Mouse (Mus musculus) thymus, adult 2 months (tissue): ENCODE results near the gene Dst.

Experiments
- CTCF ChIP-seq: fragments of 200-500 bp; IDR thresholded peaks from 2 replicates; pipeline ENCODE4 v1.5.1; 2012; ENCODE audit warnings: mild to moderate bottlenecking, control low read depth, low read length, moderate library complexity, borderline replicate concordance; ENCODE audit not compliant: control insufficient read depth, poor library complexity, insufficient read depth; ENCODE audit errors: extremely low read depth
- POLR2A ChIP-seq: fragments of 200-500 bp; IDR thresholded peaks from 2 replicates; pipeline ENCODE4 v1.6.1; 2012; ENCODE audit warnings: mild to moderate bottlenecking, low read length, control low read depth, moderate library complexity; ENCODE audit not compliant: control insufficient read depth, poor library complexity, insufficient read depth; ENCODE audit errors: extremely low read depth

DNA sequence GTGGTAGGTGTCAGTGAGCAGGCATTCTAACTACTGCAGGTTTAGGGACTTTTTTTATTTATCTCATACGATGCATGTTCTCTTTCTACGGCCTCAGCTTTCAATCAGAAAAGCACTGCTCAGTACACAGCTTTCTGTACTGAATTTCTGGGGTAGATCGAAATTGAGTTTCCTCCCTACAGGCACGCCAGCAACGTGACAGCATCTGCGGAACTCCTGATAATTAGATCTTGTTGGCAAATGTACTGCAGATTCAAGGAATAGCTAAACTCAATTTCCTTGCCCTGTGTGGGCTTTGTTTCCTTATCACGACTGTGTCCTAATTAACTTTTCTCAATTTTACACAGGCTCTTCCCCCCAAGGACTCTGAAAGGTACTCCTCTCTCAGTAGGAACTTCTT is 416.2 kb downstream of the Dst start:
- TF ChIP-seq POLR2A (no peak), CTCF (no peak)
